Mouse (Mus musculus) olfactory bulb, adult 2 months (tissue): ENCODE measurements around the gene Phactr4.

Source experiments
- CTCF ChIP-seq: fragments of 200-500 bp; IDR thresholded peaks from 2 replicates; pipeline ENCODE4 v1.5.1; 2012; ENCODE audit warnings: low read depth, mild to moderate bottlenecking, low read length, moderate library complexity; ENCODE audit not compliant: insufficient read depth
- POLR2A ChIP-seq: fragments of 200-500 bp; IDR thresholded peaks from 2 replicates; pipeline ENCODE4 v1.6.1; 2012; ENCODE audit warnings: mild to moderate bottlenecking, low read depth, low read length, moderate library complexity; ENCODE audit not compliant: insufficient read depth

- TF ChIP-seq POLR2A = no peak
- no peak for TF ChIP-seq CTCF
These were observed 41.9 kb upstream of the Phactr4 start for GRCm38 (mm10) chr4:132464255-132464613.
